Mouse (Mus musculus) CH12F3 (cell line): Measurements from ENCODE around the gene Mcrip1.
"Not testable (repeated sequence)": the region's sequence is repeated elsewhere in the genome, so short reads cannot be mapped to it uniquely, and the experiment has no call there.

Experiments
- in situ Hi-C: fragments of 300-500 bp; cut with MboI; formaldehyde crosslinking; loops from 2 replicates; pipeline ENCODE4 v1.14.3; 2020; ENCODE audit warnings: low sequenced_read_pairs

Gene Mcrip1

DNA sequence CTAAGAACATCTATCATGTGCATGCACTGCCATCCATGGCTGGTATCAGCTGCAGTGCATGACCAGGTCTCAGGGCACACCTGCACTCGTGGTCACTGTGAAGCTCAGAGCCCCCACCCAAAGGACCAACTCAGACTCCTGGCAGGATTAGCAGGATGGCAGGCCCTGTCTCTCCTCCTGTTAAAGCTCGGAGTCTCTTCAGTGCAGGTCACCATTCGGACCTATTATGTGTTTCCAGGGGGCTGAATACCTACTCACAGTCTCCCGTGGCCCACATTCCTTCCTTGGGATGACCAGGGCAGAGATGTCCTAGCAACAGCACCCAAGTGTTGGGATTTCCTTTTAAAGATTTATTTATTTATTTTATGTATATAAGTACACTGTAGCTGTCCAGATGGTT is 32.4 kb downstream of the Mcrip1 start:
- in situ Hi-C loops, result no loop called here

DNA sequence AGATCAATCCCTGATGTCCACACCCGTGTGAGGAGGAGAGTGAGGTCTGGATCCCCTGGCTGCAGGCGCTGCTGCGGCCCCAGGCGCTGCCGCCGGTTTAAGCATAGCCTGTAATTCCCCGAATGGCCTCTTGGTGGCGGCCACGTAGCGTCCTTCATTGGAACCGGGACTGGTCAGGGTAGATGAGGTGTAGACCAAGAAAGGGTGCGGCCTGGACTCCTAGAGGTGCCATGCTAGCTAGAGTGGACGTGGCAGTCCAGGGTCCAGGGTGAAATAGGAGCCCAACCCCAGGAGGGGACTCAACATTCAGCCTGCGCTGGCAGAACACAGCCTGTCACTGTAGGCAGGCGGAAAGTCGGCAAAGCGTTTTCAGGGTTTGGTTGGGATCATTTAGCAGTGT is 33.9 kb downstream of the Mcrip1 start:
- in situ Hi-C loops, result no loop called here

DNA sequence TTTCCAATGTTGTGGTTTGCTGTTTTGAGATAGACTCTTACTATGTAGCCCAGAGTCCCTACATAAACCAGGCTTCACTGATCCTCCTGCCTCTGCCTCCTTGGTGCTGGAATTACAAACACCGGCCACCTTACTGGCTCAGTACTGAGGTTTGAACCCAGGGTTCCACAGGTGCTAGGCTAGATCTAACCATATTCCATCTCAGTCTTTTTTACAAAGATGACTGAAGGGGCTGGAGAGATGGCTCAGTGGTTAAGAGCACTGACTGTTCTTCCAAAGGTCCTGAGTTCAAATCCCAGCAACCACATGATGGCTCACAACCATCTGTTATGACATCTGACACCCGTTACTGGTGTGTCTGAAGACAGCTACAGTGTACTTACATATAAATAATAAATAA is 35.3 kb downstream of the Mcrip1 start:
- in situ Hi-C loops, result not testable (repeated sequence)

DNA sequence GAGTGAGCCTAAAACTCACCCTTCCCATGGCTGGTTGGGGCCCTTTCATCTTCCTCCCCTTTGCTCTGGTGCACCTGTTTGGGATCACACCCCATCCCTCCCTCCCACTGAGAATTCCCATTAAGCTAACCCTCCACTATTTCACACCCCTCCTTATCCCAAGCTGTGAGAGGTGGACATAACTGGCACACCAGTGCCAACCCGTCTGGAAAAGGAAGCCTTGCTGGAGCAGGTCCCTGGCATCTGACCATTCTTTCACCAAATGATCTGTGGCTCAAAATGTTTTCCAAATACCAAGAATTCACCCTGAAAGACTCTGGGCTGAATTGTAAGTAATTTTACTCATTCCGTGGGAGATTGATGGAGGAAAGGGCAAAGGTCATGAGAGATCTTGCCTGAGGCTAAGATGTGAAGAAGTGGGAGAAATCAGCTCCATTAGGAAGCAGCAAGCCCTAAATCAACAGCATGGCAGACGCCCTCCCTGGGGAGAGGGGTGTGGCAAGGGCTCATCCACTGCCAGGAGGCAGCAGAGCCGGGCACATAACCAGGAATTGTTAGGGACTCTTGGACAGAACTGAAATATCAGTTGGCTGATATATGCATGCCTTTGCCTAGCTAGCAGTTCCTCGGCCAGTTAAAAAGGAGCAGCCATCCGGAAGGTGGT is 36.6 kb downstream of the Mcrip1 start:
- in situ Hi-C loops, result no loop called here

DNA sequence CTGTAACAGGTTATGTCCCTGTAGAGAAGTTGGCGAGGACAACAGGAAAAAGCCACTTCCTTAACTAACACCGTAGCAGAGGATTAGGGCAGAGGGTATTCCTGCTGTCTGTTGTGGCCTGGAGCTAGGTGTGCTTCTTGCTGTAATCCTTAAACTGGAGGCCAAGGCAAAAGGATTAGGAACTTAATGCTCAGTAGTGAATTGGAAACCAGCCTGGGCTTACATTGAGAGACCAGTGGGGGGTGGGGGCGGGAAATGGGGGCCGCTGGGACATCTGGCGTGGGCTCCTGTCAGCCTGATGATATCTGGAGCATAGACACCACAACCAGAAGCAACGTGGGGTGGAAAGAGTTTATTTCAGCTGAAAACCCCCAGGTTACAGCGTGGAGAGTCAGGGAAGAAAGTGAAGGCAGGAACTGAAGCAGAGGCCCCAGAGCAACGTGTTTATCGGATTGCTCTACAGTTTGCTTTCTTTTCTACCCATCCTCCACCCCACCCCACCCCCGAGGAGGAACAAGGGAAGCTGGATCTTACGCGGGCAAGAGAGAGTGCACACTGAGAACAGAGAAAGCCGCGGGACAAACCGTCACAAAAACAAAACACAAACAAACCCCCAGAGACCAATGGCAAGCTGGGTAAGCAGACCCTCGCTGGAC is 39.0 kb downstream of the Mcrip1 start:
- in situ Hi-C loops, result no loop called here

DNA sequence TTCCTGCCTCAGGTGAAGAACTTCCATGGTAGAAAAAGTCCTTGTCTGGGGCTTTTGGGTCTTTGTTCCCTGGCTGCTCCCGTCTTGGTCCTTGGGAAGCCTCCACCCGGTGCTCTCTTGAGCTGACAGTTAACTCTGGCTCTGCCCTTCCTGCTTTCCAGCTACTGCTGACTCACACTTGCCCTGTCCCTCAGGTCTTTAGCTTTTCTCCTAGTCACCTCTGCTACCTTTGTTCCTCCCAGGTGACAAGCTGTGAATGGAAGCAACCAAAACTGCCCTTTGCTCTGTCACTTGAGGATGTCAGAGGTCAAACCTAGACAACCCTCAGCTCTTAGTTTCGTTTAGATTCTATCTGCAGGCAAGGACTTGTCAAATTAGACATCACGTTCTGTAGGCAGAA is 39.6 kb downstream of the Mcrip1 start:
- in situ Hi-C loops, result no loop called here

DNA sequence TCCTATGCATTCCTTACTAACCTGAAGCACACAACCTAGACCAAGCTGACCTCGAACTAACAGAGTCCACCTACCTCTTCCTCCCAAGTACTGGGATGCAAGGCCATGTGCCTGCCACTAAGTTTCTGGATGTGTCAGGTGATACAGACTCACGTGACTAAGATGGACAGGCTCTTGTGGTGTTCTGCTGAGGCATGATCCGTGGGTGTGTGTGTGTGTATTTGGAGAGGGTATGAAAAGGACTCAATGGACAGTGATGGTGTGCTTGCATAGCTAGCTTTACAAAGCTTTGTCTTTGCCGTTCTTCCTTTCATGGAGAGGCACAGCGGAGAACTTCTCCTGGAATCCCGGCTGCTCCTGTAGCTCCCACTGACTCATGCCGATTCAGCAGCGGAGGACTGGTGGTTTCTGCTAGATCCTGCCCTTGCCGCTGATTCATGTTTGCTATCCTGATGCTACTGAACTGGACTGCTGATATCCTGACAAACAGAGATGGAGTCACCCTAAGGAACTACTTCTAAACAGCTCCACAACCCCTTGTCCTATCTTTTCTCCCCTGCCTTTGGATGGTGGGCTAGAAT is 41.1 kb downstream of the Mcrip1 start:
- in situ Hi-C loops, result no loop called here

DNA sequence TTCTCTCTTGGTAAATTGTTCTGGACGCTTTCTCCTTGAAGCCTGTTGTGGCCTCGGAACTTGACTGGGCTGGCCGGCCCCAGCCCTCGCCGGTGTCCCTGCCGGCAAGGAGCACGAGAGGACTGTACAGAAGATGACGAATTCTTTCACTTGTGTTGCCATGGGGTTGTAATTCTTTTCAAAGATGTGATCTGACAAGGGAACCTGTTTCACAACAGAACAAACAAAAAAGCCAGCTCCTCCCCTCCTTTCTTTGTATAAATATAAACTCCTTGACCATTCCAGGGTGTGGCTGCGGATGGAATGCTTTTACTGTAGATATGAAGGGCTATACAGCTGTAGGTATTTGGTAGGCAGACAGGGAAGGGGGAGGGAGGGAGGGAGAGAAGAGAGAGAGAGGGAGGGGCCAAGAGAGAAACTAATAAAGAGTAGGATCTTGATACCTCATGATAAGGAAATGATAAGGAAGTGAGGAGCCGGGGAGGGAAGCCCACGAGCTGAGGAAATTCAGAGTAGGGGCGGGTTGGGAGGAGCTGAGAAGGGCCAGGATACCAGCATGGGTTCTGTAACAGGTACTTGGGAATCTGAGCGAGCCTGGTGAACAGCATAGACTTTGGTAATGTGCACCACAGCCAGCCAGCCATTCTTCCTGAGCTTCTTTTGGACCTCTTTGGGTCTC is 41.8 kb downstream of the Mcrip1 start:
- in situ Hi-C loops, result no loop called here

DNA sequence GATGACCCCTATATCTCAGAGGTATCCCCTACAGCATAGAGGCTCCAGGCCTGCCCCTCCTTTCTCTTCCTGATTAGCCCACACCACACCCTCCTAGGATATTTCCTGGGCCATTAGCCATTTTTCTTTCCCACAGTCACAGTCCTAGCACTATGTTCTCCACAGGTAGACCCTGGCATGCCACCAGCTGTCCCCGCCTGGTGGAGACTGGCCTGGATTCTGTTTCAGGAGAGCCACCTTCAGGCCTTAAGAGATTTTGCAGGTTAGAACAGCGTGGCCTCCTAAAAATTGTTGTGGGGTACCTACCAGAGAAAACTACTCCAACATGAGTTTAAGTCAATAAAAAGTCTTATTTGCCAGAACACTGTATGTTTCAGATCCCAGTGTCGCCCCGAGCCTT is 42.6 kb downstream of the Mcrip1 start:
- in situ Hi-C loops, result no loop called here

DNA sequence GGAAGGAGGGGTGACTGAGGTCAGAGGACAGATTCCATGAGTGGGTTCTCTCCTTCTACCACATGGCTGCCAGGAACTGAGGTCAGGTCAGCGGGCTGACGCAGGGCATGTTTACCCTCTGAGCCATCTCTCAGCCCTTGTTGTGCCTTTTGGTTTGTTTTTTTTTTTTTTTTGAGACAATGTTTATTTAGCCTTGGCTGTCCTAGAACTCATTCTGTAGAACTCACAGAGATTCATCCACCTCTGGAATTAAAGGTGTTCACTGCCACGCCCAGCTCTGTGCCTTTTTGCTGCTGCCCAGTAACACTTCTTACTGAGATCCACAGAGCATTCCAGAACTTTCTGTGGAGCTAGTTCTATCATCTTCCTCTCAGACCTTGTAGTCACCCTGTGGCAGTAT is 43.9 kb downstream of the Mcrip1 start:
- in situ Hi-C loops, result no loop called here

DNA sequence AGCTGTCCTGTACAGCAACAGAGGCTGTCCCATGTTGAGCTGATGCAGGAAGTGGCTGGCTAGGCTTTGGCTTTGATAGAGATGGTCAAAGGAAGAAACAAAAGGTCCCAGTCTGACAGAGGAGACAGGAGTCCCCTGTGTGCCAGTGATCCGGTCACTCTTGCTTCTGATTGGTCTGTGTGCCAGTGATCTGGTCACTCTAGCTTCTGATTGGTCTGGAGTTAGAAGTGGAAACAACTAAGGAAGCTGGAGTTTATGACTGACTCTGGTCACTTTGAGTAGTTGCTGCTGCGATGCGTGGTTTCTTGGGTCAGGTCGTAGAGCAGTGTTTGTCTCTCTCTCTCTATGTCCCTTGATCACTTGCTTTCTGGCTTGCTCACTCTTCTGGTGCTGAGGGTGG is 47.8 kb downstream of the Mcrip1 start:
- in situ Hi-C loops, result no loop called here

DNA sequence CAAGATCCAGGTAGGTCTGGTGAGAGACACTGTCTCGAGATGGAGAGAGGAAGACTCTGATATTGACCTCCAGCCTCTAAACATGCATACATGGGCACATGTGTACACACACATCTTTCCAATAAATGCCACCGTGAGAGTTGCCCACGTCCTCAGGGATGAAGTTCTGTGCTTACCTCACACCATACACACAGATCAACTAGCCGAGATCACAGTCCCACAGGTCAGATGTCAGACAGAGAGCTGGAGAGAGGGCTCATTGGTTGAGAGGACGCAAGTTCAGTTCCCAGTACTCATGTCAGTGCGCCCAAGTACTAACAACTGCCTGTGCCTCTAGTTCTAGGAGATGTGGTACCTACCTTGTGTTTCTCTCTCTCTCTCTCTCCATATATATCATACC is 48.5 kb downstream of the Mcrip1 start:
- in situ Hi-C loops, result no loop called here

DNA sequence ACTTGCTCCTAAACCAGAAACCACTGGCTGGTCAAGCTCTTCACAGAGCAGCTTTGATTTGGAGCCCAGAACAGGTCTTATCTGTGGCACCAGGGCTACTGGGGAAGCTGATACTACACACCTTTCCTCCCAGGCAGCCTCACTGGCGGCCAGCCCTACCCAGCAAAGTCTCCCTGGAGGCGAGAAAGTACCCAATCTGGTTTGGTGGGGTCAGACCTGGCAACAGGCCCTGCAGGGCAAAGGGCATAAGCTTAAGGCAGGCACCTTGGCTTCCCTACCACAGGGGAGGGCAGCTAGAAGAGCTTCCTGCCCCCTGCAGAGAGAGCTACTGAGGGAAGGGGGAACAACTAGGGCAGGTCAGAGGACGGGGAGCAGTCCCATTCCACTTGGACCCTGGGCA is 49.2 kb downstream of the Mcrip1 start:
- in situ Hi-C loops, result no loop called here

DNA sequence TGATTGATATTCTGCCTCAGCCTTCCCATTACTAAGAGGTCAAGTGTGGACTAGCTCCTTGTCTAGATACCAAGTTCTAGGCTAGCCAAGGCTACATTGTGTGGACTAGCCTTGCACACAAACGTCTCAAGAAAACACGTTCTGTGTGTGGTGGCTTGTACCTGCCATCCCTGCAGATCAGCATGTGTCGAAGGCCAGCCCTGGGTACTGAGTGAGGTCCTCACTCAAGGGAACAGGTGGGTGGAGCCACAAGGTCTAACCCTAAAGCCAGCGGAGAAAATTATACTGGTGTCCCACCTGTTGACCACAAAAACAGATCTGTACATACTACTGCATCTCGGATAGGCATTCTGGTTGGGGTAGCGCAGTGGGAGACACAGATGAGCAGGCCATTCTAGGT is 49.6 kb downstream of the Mcrip1 start:
- in situ Hi-C loops, result no loop called here

DNA sequence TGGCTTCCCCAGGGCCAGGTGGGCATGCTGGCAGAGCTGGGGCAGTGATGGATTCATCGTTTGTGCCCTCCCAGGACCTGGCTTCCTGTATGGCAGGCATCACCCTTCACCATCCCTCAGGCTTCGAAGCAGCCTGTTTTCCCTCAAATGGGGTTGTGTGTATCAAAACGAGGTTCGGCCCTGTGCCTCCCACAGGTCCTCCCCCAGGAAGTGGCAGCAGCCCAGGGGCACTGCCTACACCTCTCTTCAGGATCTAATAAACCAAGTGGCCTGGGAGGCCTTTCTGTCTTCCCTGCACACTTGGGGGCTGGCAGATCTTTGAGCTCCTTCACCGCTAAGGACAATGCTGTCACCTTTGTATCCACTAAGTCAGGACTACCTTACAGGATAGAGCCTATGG is 50.6 kb downstream of the Mcrip1 start:
- in situ Hi-C loops, result no loop called here

DNA sequence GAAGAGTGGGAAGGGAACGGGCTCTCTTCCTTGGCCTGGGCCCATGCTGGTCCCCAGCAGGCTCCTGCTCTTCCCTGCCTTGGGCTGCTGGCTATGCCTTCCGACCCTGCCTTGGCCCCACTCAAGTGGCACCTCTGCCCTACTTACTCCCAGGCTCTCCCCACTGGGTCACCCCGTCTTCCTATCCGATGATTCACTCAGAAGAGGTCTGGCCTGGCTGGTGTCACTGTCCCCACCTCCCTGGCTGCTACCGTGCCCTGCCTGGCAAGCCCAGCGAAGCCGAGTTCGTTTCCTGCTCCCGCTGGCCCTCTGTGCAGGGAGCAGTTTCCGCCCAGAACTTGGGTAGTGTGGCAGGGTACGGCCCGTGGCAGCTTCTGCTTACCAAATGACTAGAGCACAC is 51.3 kb downstream of the Mcrip1 start:
- in situ Hi-C loops, result no loop called here

DNA sequence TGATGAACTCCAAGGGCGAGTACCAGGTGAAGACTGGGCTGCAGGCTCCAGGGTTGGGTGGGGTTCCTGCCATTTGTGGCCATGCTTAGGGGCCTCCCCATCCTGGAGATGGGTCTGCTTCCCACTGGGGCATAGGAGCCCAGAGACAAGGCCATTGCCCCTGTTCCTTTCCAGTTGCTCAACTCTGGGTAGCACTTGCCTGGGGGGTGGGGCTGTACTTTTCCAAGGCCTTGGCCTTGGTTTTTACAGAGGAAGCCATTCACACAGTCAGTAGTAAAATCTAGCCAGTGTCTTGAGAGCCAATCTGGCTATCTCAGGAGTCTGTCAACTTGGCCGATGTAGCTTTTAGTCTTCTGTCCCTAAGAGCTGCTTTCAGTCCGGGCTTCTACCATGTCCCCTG is 52.1 kb downstream of the Mcrip1 start:
- in situ Hi-C loops, result no loop called here

DNA sequence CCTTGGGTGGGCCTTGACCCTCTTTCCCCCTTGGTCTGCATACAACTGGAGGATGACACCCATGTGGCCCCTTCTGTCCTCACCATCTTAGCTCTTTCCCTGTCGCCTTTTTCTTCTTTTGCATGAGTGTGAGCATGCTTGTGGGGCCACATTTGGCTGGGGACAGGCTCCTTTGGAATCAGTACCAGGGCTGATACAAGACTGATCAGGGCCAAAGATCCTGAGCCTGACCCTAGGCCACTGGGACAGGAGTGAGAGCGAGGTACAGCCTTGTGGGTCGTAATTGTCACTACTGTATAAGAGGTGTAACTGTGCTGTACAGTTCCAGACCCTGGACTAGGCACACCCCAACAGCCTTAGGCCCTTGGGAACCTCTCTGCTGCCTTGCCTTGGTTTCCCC is 55.6 kb downstream of the Mcrip1 start:
- in situ Hi-C loops, result no loop called here

DNA sequence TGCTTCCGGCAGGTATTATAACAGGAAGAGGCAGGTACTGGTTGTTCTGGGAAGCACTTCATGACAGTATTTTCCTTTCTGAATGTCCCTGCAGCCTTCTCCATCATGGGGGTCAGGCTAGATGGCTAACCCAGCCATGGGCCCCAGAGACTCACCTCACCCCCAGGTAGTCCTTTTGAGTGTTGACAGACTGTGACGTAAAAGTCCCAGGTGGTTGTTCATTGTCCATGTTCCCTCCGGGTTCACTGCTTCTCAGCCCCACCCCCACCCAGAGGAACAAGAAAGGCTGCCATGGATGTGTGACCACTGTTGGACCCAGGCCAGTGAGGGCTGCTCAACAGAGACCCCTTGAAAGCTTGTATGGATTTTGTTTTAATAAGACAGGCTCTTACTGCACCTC is 56.2 kb downstream of the Mcrip1 start:
- in situ Hi-C loops, result no loop called here
